Mouse (Mus musculus) ovary, adult 2 months (tissue): Measurements from ENCODE around the gene Gm21317. TPM values are rescaled to one million over a fixed set of nuclear protein-coding genes. Genes with fewer than 3 reads are reported as not detected.

Experiments used
- polyA plus RNA-seq: library from polyadenylated mRNA; depleted of rRNA; stranded (reverse); fragments of >200 nt; gene quantifications from 2 replicates; pipeline ENCODE4 v1.2.3, GENCODE M21; 2012; rRNA removed

Gene Gm21317
- not detected in 2 replicates for polyA plus RNA-seq

GRCm38 (mm10) chrY:82224927-82225326 is at the start of gene Gm21317:
TSS of gene Gm21317 (plus strand) at chrY:82225227.

